Mouse (Mus musculus) heart, embryonic 16.5 days (tissue): ENCODE data around the gene Ahdc1. TPM values are rescaled to one million over a fixed set of nuclear protein-coding genes. Genes with fewer than 3 reads are reported as not detected.
A peak's percentile ranks its signal among the peaks of the same experiment; 100 is the strongest.

ENCODE experiments used
- ATAC-seq: fragments of 200-750 bp; cut with Nextera tagmentation; replicated peaks from 2 replicates; pipeline ENCODE4 v1.8.0; 2017; ENCODE audit warnings: moderate number of reproducible peaks; ENCODE audit not compliant: insufficient read depth, low FRiP score; ENCODE audit errors: extremely low read depth
- H3K27ac ChIP-seq: fragments of 300-500 bp; sonication (generic); 2 replicates; pipeline ENCODE4 v1.5.1; 2014; ENCODE audit warnings: mild to moderate bottlenecking, low read length, control low read depth, moderate library complexity
- H3K27me3 ChIP-seq: fragments of 300-500 bp; sonication (generic); 2 replicates; pipeline ENCODE4 v1.6.1; 2014; ENCODE audit warnings: low read length, mixed read lengths; ENCODE audit not compliant: control insufficient read depth, insufficient read depth
- H3K36me3 ChIP-seq: fragments of 300-500 bp; sonication (generic); 2 replicates; pipeline ENCODE4 v1.6.1; 2014; ENCODE audit not compliant: control insufficient read depth, insufficient read depth
- H3K4me1 ChIP-seq: fragments of 300-500 bp; sonication (generic); 2 replicates; pipeline ENCODE4 v1.6.1; 2014; ENCODE audit warnings: low read length, mixed read lengths; ENCODE audit not compliant: control insufficient read depth, insufficient read depth
- H3K4me2 ChIP-seq: fragments of 300-500 bp; sonication (generic); 2 replicates; pipeline ENCODE4 v1.6.1; 2014; ENCODE audit warnings: low read depth, mild to moderate bottlenecking, control low read depth, low read length
- H3K4me3 ChIP-seq: fragments of 300-500 bp; sonication (generic); 2 replicates; pipeline ENCODE4 v1.5.1; 2014; ENCODE audit warnings: mild to moderate bottlenecking, control low read depth, low read length
- H3K9ac ChIP-seq: fragments of 300-500 bp; sonication (generic); 2 replicates; pipeline ENCODE4 v1.6.1; 2014; ENCODE audit warnings: low read length, control low read depth
- H3K9me3 ChIP-seq: fragments of 300-500 bp; sonication (generic); replicated peaks from 2 replicates; pipeline ENCODE4 v1.6.1; 2016; ENCODE audit warnings: low read length; ENCODE audit not compliant: control insufficient read depth
- WGBS: fragments of 180-500 bp; shearing (Covaris S2); extraction: QIAGEN DNeasy Blood & Tissue Kit; methylation state at CpG from one replicate; pipeline ENCODE4 v1.1.7; 2014; 5-methylcytosine and 5-hydroxymethylcytosine counted together
- polyA plus RNA-seq: library from polyadenylated mRNA; unstranded; fragments of >200 nt; fragmentation: Nextera tagmentation; extraction: Ambion mirVana; gene quantifications from 2 replicates; pipeline ENCODE4 v1.2.1, GENCODE M21; 2015

Gene Ahdc1
- polyA plus RNA-seq, 1 experiment from 2014 or later: 7.2 TPM

DNA sequence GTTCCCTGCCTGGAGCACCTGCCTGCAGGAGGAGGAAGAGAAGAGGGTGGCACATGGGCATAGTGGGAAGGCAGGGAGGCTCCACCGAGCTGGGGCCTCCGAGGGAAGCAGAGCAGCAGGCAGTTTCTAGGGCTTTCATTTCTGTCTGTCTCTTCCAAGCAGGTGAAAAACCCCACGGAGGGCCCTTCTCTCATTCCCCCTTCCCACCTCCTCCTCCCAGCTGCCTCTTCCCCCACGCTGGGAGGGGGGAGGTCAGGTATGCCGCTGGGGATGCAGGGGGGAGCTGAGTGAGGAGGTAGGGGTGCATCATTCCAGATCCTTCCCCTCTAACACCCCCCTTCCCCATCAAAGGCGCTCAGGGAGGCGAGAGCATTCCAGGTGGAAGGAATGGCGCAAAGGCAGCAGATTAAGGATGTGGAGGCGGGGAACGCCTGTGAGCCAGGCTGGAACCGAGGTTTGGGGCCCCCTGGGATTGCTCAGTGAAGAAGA, 109.8 kb downstream of the Ahdc1 start:
- peak overlapping the region; percentile 28; the same call in 1 of the 2 replicates for H3K9ac ChIP-seq
- H3K27ac ChIP-seq: no peak overlapping the region

DNA sequence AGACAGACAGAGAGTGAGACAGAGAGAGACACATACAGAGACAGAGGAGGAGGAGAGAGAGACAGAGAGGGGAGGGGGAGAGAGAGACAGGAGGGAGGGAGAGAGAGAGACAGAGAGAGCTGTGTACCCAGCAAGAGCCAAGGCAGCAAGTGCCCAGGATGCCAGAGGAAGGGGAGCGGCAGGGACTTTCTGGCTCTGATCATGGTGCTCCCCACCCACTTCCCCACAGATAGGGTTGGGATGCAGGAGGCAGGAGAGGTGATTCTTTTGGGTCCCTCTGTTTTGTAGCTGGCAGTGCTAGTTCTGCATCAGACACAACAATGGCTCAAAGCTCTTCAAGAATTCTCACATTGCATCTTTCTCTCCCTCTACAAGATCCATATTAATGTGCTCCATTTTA, 110.4 kb downstream of the Ahdc1 start:
- WGBS: 50% methylated on average over 1 of the region's 1 CpGs
- H3K27ac ChIP-seq: no peak overlapping the region

More for the DNA sequence above, 109.8 kb downstream of the Ahdc1 start:
- Histone ChIP-seq H3K27me3 (no peaks in the 10 kb centered on the region), H3K4me2 (0 out of 2 replicates have a peak overlapping the region, but pooled peaks have one; percentile 2), H3K9me3 (0 out of 2 replicates have a peak, but pooled peaks cover 2% of the 10 kb centered on the region), H3K36me3 (no peaks in the 10 kb centered on the region), H3K4me1 (peaks cover 33% of the 10 kb centered on the region), H3K4me3 (no peak overlapping the region)
- ATAC-seq: no peak
- WGBS: 27% methylated on average over 10 of the region's 11 CpGs

DNA sequence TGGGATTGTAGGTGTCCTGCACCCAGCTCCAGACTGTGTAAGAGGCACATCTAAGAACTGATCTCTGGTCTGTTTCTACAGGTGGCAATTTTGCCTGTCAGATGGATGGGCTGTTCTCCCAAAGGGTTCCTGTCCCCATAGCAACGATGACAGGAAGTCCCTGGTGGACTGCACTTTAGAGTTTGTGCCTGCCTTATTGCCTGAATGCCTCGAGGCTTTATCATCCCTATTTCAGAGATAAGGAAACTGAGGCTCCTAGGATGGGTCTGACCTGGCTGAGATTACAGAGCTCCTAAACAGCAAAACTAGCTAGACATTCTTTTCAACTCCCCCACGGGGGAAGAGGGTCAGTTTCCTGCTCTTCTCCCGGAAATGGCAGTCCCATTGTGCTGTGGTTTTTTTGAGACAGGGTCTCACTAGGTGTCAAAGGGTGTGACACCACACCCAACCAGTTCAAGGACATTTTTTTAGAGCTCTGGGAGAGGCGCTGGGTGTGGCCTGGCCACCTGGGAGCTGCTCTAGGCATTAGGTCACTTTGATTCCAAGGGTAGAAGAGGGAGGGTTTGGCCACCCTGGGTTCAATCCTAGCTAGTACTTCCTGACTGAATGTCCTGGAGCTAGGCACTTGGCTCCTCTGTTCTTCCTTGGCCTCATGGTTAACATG, 111.0 kb downstream of the Ahdc1 start:
- Histone ChIP-seq H3K9ac (no peak overlapping the region), H3K9me3 (0 out of 2 replicates have a peak, but pooled peaks cover 2% of the 10 kb centered on the region), H3K27ac (no peak overlapping the region), H3K27me3 (no peaks in the 10 kb centered on the region), H3K4me3 (no peak overlapping the region), H3K36me3 (no peaks in the 10 kb centered on the region), H3K4me2 (no peak overlapping the region), H3K4me1 (peaks cover 29% of the 10 kb centered on the region)
- ATAC-seq: no peak
- WGBS: 31% methylated on average over 5 of the region's 5 CpGs

More for the DNA sequence above, 110.4 kb downstream of the Ahdc1 start:
- peaks cover 33% of the 10 kb centered on the region for H3K4me1 ChIP-seq
- H3K4me3 ChIP-seq: no peak overlapping the region
- no peak overlapping the region for H3K4me2 ChIP-seq
- no peak overlapping the region for H3K9ac ChIP-seq
- H3K27me3 ChIP-seq: no peaks in the 10 kb centered on the region
- H3K36me3 ChIP-seq: no peaks in the 10 kb centered on the region
- H3K9me3 ChIP-seq: 0 out of 2 replicates have a peak, but pooled peaks cover 2% of the 10 kb centered on the region
- no peak for ATAC-seq

DNA sequence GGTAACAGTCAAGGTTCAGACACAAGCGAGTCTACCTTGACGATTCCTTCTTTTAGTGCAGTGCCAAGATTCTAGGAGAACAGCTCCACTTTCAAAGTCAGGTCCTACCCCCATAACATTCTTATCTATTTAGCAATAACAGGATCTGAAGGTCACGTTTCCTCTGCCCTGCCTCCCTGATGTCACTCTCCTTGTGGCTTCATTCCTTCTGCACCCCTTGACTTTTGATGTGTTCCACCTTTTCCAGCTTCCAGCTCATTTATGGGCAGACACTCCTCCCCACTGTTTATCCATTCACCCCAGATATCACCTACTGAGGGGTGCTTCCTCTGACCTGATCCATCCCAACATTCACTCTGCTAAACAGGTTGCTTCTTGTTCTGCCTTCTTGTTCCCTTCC, 116.0 kb downstream of the Ahdc1 start:
- H3K4me1 ChIP-seq: peaks cover 14% of the 10 kb centered on the region
- no peak overlapping the region for H3K4me2 ChIP-seq
- H3K9ac ChIP-seq: no peak overlapping the region
- H3K9me3 ChIP-seq: 0 out of 2 replicates have a peak, but pooled peaks cover 2% of the 10 kb centered on the region
- H3K36me3 ChIP-seq: no peaks in the 10 kb centered on the region
- 52% methylated on average over 3 of the region's 3 CpGs for WGBS
- no peaks in the 10 kb centered on the region for H3K27me3 ChIP-seq
- ATAC-seq: no peak
- H3K27ac ChIP-seq: no peak overlapping the region
- no peak overlapping the region for H3K4me3 ChIP-seq

Other genes starting within 250 kb of the Ahdc1 start
- 68.6 and 72.8 TPM in 2 replicates for gene Rpa2, start 242.9 kb upstream of the Ahdc1 start, polyA plus RNA-seq
- gene Themis2, start 214.9 kb upstream of the Ahdc1 start, polyA plus RNA-seq: 1.2 and 1.9 TPM in 2 replicates
- gene Ppp1r8, start 168.1 kb upstream of the Ahdc1 start, polyA plus RNA-seq: 37.1 and 42.9 TPM in 2 replicates
- gene Stx12, start 126.8 kb upstream of the Ahdc1 start, polyA plus RNA-seq: 53.5 and 56.9 TPM in 2 replicates
- gene Fam76a, start 88.7 kb upstream of the Ahdc1 start, polyA plus RNA-seq: 41.5 and 46.2 TPM in 2 replicates
- gene Fgr, start 37.2 kb upstream of the Ahdc1 start, polyA plus RNA-seq: 0.70 and 1.4 TPM in 2 replicates
- 45.0 and 66.3 TPM in 2 replicates for gene Wasf2, start 119.2 kb downstream of the Ahdc1 start, polyA plus RNA-seq
- 0.66 TPM in 1 of 2 replicates, not detected in the other for gene Cd164l2, start 200.9 kb downstream of the Ahdc1 start, polyA plus RNA-seq
- 0.14 and 0.29 TPM in 2 replicates for gene Gpr3, start 201.3 kb downstream of the Ahdc1 start, polyA plus RNA-seq
- gene Map3k6, start 229.6 kb downstream of the Ahdc1 start, polyA plus RNA-seq: 3.4 and 3.6 TPM in 2 replicates